Mouse (Mus musculus): ENCODE results near the gene Klf9.
"Not testable (repeated sequence)": the region's sequence is repeated elsewhere in the genome, so short reads cannot be mapped to it uniquely, and the experiment has no call there.

Gene Klf9

DNA sequence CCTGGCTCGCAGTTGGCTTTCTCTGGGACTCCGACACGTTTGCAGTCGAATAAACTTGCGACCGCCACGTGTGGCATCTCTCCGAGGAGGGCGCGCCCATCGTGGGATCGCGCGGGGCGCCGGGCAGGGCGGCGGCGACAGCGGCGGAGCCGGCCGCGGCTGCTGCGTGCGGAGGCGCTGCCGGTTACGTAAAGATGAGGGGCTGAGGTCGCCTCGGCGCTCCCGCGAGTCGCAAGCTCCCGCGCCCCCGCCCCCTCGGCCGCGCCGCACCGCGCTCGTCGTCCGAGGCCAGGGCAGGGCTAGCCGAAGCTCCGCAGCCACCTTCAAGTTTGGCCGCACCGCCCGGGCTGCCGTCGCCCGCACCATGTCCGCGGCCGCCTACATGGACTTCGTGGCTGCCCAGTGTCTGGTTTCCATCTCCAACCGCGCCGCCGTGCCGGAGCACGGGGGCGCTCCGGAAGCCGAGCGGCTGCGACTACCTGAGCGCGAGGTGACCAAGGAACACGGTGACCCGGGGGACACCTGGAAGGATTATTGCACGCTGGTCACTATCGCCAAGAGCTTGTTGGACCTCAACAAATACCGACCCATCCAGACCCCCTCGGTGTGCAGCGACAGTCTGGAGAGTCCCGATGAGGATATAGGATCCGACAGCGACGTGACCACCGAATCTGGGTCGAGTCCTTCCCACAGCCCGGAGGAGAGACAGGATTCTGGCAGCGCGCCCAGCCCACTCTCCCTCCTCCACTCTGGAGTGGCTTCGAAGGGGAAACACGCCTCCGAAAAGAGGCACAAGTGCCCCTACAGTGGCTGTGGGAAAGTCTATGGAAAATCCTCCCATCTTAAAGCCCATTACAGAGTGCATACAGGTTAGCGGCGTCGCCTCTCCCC is 610 bp downstream of the Klf9 start:
- peak; percentile 72 for DNase-seq

DNA sequence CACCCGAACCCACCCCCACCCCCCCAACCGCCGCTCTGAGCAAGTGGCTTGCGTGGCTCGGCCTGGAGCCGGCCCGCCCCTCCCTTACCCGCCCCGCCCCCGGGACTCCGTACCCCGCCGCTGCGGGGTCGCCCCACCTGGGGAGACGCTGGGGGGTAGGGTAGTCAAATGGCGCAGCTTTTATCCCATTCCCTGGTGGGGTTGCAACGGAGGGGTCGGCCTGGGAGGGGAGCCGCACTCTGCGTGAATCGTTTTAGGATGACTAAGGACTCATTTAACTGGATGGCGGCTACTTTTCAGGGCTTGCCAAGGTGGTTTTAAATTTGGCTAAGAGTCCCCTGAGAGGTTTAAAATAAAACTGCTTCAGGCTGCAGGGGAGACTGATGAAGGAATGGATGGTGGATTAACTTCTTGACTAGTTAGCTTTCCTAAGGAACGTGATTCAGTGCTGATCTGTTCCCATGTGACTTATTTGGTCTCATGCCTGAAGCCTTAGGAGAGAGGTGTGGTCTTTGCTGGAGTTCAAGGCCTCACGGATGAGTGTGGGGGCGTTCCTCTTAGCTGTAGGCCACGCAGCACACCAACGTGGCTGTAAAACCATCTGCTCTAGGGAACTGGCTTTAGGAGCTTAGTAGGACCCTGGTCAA is 1.5 kb downstream of the Klf9 start:
- peak; percentile 76 for DNase-seq

DNA sequence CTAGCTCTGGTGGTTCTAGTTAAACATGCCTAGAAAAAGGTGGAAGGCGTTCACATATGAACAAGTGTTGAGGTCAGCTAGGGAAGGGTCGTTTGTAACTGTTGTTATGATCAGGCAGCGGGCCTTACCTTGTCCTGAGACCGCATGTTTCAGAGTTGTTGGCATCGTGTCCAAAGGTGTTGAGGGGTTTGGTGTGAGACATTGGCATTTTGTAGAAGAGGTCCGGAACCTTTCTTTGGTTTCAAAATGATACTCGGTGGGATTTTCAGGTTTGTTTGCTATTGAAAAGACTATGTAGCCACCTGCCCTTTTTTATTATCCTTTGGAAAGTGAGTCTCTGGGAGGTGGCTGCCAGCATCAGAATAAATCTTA is 2.0 kb downstream of the Klf9 start:
- DNase-seq = no peak

DNA sequence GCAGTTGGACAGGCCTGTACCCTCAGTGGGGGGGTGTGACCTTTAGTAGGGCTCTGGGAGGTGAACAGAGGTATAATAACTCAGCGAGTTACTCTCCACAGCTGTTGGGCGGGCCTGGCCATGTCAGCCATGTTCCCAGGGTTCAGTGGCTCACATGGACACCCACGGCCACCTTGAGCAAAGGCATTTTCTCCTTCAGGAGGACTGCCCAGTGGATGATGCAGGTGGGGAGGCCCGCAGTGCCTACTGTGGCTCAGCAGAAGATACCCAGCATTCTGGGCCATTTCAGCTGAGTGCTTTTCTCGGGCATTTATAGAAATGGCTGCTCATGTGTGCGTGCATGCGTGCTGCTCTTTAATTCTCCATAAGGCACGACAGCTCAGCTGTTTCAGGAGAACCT is 2.5 kb downstream of the Klf9 start:
- peak; percentile 83 for DNase-seq

DNA sequence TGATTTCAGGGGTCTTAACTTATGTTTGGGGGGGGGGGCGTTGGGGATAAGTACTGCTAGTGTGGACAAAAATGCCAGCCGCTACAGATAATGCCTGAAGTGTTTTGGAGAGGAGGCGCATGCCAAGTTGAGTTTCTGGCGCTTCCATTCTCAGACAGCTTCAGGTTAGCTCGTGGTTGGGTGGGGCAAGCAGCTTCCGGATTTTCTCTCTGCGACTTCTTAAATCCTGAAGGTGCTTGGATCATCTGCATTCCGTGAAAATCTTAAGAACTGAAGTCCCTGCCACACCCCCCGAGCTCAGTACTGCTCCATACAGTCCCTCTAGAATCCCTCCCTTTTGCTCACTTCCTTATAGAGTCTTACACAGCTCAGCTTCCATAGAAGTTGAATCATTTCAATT is 3.0 kb downstream of the Klf9 start:
- DNase-seq = peak; percentile 30

DNA sequence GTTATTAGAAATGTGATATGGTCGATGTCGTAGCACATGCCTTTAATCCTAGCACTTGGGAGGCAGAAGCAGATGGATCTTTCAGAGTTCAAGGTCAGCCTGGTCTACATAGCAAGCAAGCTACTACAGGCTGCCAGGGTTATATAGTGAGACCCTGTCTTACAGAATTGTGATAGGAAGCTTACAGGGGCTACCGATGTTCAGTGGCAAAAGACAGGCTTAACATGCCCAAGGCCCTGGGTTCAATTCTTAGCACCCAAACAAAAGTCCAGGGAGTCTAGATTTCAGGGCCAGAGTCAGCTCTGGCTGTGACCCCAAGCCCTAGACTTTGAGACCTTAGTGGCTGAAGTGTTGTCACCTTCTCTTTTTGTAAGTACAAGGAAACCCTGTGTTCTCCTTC is 4.1 kb downstream of the Klf9 start:
- no peak for DNase-seq

DNA sequence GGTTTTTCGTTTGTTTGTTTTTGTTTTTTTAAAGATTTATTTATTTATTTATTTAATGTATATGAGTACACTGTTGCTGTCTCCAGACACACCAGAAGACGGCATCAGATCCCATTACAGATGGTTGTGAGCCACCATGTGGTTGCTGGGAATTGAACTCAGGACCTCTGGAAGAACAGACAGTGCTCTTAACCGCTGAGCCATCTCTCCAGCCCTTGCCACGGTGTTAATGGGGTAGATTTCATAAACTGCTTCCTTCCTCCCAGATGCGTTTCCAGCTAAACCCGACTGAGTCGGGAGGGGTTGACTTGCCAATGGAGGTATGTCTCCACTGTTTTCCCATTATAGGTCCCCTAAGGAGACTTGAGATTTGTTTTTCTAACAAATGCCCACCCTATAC is 4.5 kb downstream of the Klf9 start:
- DNase-seq = not testable (repeated sequence)

DNA sequence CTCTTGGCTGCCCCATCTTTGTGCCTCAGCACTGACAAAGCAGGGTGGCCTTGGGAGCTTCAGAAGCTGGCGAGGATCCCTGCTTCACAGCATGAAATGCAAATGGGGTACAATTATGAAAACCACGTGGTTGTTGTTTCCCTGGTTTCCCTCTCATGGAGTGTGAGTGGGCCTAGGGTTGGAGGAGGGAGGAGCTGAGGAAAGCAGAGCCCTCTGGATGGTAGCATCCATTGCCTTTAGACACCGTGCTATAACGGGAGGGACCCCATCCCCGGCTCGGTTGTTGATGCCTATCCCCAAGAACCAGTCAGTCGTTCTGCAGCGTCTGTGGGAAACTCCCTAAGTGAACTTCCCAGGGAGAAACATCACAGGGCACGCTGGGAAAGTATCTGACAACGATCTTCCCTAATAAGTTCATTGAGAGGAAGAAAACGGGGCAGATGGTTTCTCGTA is 5.4 kb downstream of the Klf9 start:
- DNase-seq = no peak

DNA sequence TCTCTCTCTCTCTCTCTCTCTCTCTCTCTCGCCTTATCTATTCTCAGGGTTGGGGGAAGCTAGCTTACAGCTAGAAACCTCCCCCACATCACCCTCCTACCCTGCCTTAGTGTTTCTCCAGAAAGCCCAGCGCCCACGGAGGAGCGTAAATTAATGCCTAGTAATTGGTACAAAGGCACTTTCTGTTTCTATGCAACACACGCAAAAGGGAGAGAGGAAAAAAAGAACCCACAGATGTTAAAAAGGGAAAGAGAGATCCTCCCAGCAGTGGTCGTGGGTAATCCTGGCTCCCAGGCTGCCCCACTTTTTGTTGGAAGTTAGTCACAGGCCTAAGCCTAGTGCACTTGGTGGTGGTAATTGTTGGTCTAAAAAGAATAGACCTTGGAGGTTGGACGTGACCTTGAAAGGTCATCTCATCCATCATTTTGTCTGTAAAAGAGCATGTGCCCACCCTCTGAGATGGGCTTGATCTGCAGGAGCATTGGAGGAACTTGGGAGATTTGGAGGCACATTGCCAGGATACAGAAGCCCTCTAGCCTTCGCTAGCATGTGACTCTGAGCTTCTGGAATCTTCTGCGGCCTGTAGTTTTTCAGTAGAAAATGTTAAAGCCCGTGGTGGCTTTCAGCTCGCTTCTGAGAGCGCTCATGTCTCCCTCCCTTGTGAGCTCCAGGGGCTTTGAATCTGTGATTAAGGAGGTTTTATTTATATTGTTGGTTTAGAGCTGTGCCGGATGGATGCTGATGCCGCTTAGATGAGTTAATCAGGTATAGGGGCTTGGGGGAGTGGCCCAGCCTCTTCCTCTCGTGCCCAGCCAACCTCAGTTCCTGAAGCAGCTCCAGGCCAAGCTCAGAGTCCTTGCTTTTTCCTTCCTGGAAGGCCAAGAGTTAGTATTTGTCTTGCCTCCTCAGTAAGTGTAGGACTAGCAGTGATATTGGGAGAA is 6.3 kb downstream of the Klf9 start:
- DNase-seq = peak; percentile 44

DNA sequence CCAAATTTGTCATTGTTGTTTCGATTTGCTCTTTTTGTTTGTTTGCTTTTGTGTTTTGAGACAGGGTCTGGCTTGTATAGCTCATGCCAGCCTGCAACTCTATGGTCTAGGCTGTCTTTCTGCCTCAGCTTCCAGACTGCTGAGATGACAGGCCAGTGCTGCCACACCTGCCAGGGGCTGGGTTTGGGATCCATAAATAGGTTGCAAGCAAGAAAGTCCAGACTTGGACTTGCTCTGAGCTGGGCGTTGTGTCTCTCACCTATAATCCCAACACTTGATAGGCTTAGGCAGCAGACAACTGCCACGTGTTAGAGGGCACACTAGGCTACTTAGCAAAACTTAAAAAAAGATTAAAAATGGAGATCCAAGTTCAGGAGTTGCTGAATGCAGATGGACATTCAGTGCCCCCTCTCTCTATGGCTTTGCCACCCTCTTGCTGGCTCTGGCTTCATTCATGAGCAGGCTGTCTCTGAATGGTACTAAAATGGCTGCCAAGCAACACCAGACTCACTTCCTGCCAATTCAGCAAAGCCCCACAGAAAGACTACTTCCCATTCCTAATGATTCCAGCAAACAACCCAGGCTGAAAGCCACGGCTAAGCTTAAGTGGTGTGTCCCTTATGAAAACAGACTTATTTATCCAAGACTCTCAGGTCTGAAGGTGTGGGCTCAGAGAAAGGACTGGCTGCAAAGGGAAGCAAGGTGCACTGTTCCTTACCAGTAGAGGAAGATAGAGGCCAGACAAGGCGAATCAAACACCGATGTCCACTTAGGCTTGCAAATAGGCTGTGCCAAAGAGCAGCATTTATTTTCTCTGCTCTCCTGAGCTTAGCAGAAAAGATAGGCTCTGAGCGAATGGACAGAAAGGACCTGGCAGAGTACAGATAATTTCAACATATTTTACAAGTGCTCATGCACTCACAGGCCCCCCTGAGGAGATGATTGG is 8.7 kb downstream of the Klf9 start:
- DNase-seq = no peak

DNA sequence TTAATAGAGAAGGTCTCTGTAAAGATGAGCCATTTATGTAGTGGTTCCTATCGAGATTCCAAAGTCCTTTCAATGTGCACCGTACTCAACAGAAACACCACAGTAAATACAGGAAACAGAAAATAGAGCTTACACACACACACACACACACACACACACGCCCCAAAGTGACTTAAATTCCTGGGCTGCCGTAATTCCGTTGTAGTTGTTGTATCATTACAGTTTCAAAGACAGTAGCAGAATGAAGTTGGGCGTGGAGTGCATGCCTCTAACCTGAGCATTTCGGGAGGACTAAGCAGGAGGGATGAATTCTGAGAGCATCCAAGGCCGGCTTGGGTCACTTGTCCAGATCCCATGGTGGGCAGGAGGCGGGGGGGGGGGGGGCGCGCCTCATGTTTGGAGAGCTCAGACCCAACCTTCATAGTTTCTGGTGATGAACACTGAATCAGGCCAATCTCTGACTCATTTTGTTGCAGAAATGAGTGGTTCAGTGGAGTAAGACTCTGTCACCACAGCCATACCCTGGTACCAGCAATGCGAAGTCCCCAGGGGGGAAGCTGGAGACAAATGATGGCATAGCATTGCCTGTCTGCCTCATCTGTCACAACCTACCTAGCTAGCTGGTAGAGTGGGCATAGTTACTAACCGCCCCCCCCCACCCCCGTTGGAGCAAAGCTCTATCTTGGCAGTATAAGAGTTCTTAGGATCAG is 9.7 kb downstream of the Klf9 start:
- no peak for DNase-seq

DNA sequence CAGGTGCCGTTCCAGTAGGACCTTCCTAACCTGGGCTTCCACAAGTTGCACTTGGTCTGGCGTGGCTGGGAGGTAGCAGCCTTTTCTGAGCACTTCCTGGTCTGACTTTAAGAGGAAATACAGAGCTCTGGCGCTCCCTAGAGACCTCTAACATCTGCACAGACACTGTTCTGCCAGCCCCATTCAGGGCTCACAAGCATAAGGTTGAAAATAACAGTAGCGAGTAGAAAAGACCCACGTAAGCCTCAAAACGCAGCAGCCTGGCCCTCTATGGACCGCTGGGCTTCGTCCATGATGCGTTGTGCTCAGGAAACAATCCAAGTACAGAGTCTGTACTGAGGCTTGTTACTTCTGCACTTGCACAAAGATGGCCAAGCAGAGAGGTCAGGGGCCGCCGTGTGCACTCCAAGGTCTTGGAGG is 10.6 kb downstream of the Klf9 start:
- peak; percentile 59 for DNase-seq

DNA sequence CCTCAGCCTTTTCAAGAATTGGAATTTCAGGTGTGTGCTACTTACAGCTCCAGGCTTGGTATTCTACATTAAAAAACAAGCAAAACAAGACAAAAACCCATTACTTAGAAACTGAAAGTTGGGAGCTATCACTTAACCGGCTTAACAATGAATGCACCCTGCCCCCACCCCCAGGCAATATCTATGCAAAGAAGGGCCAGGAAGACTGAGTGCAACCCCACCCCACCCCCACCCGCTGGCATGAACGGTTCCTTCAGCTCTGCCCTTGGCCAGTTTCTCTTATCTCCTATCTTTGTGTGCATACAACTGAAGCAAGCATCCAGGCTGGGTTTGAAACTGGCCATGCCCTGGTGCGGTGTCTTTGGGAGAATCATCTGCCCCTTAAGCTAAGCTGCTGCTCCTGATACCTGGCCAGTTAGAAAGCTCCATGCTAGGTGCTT is 11.2 kb downstream of the Klf9 start:
- peak; percentile 6 for DNase-seq

DNA sequence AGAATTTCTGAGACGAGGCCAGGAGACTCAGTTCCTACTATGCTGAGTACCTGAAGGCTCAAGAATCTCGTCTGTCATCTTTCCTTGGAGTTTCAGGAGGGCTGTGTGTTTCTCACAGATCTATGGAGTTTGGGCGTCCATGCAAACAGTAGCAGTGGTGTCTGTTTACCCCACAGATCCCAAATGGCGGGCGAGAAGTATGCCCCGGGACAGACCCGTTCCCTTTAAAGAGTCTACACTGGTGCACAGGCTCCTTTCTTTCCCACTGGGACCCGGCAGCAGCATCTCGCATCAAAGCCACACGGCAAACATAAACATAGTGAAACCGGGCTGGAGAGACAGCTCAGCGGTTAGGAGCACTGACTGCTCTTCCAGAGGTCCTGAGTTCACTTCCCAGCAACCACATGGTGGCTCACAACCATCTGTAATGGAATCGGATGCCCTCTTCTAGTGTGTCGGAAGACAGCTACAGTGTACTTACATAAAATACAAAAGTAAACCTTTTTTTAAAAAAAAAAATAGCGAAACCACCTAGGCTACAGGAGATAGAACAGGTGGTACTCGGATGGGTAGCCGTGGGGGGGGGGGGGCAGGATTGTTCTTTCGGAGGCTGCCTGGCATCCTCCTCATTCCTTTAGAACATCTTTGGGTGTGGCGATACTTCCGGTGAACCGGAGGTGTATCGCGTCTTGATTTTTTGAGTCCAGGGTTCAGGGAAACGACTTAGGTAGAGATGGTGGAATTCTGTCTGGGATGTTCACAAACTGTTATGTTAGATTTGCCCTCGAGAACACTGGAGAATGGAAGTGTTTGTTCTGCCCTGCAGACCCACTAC is 12.0 kb downstream of the Klf9 start:
- DNase-seq = peak; percentile 1

DNA sequence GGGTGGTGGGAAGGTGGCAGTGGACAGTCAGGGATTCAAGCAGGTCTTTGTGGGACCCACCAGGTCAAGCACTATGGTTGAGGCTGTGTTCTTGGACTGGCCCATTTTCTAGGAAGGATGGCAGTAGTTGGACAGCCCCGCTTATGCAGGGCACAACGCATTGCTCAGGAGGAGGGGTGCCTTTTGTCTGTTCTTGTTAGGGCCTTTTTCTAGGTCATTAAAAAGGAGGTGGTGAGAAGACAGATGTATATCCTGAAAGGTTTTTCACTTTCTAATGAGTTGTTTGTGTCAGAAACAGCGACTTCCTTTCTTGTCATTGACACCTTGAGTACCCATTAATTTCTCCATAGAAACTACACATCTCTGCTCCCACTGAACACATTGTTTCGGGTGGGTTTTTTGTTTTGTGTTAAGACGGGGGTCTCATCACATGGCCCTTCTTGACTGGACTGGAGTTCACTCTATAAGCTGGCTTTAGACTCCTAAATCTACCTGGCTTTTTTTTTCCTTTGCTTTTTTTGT is 12.6 kb downstream of the Klf9 start:
- DNase-seq = no peak

DNA sequence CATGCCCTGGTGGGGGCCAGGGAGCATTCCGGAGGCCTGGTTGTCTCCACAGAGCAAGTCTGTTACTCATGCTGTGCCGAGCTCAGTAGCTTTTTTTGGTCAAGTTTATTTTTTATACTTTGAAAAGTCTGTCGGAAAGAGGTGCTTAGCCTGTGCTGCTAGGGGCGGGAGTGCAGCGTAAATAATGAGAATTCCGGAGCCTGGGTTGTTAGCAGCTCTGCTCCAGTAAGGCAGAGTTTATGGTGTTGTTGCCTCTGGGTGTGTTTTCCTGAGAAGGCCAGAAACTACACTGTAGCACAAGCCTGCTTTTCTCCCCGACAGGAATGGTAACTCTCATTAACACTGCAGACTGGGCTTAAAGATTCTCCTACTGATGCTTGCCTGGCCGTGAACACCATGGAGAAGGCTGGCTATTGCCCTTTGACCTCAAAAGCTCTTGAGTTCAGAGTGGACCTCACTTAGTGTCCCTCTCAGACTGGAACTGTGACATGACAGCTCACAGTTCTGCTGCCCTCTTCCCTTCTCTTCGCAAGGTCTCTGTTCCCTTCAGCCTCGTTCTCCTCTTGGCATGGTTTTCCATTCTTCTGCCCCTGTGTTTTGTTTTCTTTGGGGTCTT is 18.9 kb downstream of the Klf9 start:
- DNase-seq = no peak

DNA sequence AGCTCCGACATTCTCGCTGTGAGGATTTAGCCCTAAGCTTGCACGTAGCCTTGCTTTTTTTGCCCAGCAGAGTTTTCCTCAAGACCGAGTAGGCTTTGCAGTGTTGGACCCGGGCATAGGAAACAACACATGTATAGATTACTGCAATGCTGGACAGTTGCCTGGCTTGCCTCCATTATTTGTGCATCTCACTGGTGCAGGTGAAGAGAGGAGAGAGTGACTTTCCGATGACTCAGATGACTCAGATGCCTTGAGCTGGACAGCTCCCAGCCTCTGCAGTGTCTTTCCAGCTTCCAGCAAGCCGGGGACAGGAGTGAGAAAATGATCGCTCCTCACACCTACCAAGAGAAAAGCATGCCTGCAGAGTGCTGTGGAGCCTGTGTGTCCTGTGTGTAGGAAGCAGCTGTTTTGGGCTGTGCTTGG is 21.4 kb downstream of the Klf9 start:
- no peak for DNase-seq

DNA sequence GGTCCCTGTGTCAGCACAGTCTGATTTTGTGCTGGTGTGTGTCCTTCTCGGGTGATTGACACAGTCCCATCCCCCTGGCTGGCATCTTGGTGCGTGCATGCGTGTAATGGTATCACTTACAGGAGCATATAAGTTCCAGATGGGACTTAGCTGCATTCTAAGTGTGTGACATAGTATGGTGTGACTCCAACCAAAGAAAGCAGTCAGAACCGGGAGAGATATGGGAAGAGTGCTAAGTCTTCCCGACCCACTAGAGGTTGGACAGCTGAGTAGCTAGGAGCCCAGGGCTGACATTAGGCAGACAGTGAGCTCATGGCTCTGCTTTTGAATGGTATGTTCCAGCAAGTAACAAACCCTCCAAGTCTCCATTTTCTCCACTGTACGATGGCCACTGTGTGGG is 21.9 kb downstream of the Klf9 start:
- DNase-seq = no peak

DNA sequence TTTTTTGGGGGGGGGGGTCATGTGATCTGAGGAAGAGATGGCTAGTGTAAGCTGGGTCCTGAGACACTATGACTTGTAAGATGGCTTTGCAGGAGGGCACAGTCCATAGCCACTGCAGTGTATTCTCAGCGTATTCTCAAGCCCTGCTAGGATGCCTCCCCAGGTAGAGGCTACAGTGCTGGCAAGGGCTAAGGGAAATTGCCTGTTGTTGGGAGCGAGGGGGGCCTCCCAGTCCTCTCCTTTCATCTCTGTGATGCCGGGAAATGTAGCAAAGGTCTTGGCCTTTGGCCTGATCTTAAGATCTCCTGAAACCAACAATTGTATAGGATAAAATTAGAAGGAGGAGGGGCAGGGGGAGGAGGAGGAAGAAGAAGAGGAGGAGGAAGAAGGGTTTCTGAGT is 22.3 kb downstream of the Klf9 start:
- no peak for DNase-seq
